Comparison of ENCODE assay signal across 14 mouse cellular contexts in genomic region chr5:64079462-64079817, GRCm38 (mm10). TPM values are rescaled to one million over a fixed set of nuclear protein-coding genes. Genes with fewer than 3 reads are reported as not detected.
DNase-seq lines count a peak whose midpoint lies in the region; ATAC-seq and TF ChIP-seq lines count a peak whose summit lies in the region.
"Had no signal": no experiment of that assay in that cellular context is flagged by ENCODE, and none has a peak within 500 bp of the region (broad histone marks: within the 10 kb centered on the region; RNA-seq: fewer than 3 reads in every experiment).

No protein-coding gene starts in this region.

- H3K27me3 ChIP-seq in forebrain, embryonic 15.5 days, result no peaks in the 10 kb centered on the region
- no peaks in the 10 kb centered on the region for H3K27me3 ChIP-seq in forebrain, embryonic 12.5 days
- H3K27me3 ChIP-seq in limb, embryonic 14.5 days (ENCODE audit: control insufficient read depth, insufficient read depth, low read length), result no peaks in the 10 kb centered on the region
- H3K27me3 ChIP-seq in limb, embryonic 10.5 days (ENCODE audit: low read depth, poor library complexity, severe bottlenecking), result no peaks in the 10 kb centered on the region
- no peaks in the 10 kb centered on the region for H3K27me3 ChIP-seq in forebrain, embryonic 16.5 days (replicated peaks; ENCODE audit: control insufficient read depth, insufficient read depth, low read length)
- no peaks in the 10 kb centered on the region for H3K27me3 ChIP-seq in stomach, embryonic 16.5 days (ENCODE audit: control insufficient read depth, insufficient read depth, low read length)

- H3K4me2 ChIP-seq in forebrain, embryonic 15.5 days (replicated peaks), result no peak overlapping the region
- H3K4me2 ChIP-seq in forebrain, embryonic 12.5 days, result no peak overlapping the region
- H3K4me2 ChIP-seq in limb, embryonic 14.5 days (replicated peaks; ENCODE audit: low read depth, low read length, severe bottlenecking), result no peak overlapping the region
- no peak overlapping the region for H3K4me2 ChIP-seq in forebrain, embryonic 16.5 days (ENCODE audit: low read length)
- no peak overlapping the region for H3K4me2 ChIP-seq in stomach, embryonic 16.5 days (ENCODE audit: low read depth, low read length)
- H3K4me2 ChIP-seq: midbrain, embryonic 11.5 days had no signal

- H3K9ac ChIP-seq in forebrain, embryonic 15.5 days (replicated peaks), result no peak overlapping the region
- H3K9ac ChIP-seq in forebrain, embryonic 12.5 days, result no peak overlapping the region
- H3K9ac ChIP-seq in limb, embryonic 14.5 days (ENCODE audit: low read depth, low read length, severe bottlenecking), result no peak overlapping the region
- H3K9ac ChIP-seq in forebrain, embryonic 16.5 days (replicated peaks; ENCODE audit: low read depth, low read length), result no peak overlapping the region
- H3K9ac ChIP-seq in stomach, embryonic 16.5 days (ENCODE audit: low read length), result no peak overlapping the region

- peaks cover 6% of the 10 kb centered on the region; the same call in 1 of the 2 replicates for H3K4me1 ChIP-seq in forebrain, embryonic 15.5 days
- 0 out of 2 replicates have a peak, but pooled peaks cover 5% of the 10 kb centered on the region for H3K4me1 ChIP-seq in forebrain, embryonic 12.5 days
- H3K4me1 ChIP-seq in limb, embryonic 14.5 days (ENCODE audit: control insufficient read depth, insufficient read depth, low read length), result no peaks in the 10 kb centered on the region
- H3K4me1 ChIP-seq in limb, embryonic 10.5 days, result peaks cover 13% of the 10 kb centered on the region
- H3K4me1 ChIP-seq in forebrain, embryonic 16.5 days (replicated peaks; ENCODE audit: control insufficient read depth, insufficient read depth, low read length), result peaks cover 9% of the 10 kb centered on the region
- no peaks in the 10 kb centered on the region for H3K4me1 ChIP-seq in stomach, embryonic 16.5 days (ENCODE audit: control insufficient read depth, insufficient read depth, low read length)

- H3K27ac ChIP-seq in forebrain, embryonic 15.5 days (replicated peaks), result 0 out of 2 replicates have a peak overlapping the region, but pooled peaks have one; percentile 5
- no peak overlapping the region for H3K27ac ChIP-seq in forebrain, embryonic 12.5 days
- peak overlapping the region; percentile 43; the same call in 1 of the 2 replicates for H3K27ac ChIP-seq in limb, embryonic 14.5 days (replicated peaks; ENCODE audit: low read depth, low read length)
- H3K27ac ChIP-seq in limb, embryonic 10.5 days, result no peak overlapping the region
- H3K27ac ChIP-seq in forebrain, embryonic 16.5 days (ENCODE audit: low read length), result peak overlapping the region; percentile 23; the same call in 1 of the 2 replicates
- H3K27ac ChIP-seq in stomach, embryonic 16.5 days (ENCODE audit: low read length), result peak overlapping the region; percentile 17

- ATAC-seq in forebrain, embryonic 15.5 days (replicated peaks), result peak; percentile 32; the same call in 1 of the 2 replicates
- ATAC-seq in forebrain, embryonic 12.5 days (ENCODE audit: low FRiP score), result no peak
- peak; percentile 23; the same call in 1 of the 2 replicates for ATAC-seq in limb, embryonic 14.5 days (ENCODE audit: low FRiP score, low read depth)
- ATAC-seq in forebrain, embryonic 16.5 days, result peak; percentile 23; the same call in 1 of the 2 replicates
- ATAC-seq in stomach, embryonic 16.5 days (ENCODE audit: insufficient read depth, low FRiP score), result 0 out of 2 replicates have a peak, but pooled peaks have one; percentile 2

- no peak for DNase-seq in limb, embryonic 14.5 days (ENCODE audit: low spot score)
- DNase-seq in limb, embryonic 10.5 days (ENCODE audit: low spot score), result no peak
- DNase-seq in layer of hippocampus, postnatal 36 days, result no peak
- no peak for DNase-seq in frontal cortex, postnatal 25 days (ENCODE audit: low spot score in 2 of 2)
- DNase-seq: cerebellum, postnatal 25 days; gastrocnemius, postnatal 10 days; heart, postnatal 36 days; kidney, adult 11 months had no signal

- H3K9me3 ChIP-seq in forebrain, embryonic 15.5 days, result no peaks in the 10 kb centered on the region
- H3K9me3 ChIP-seq in forebrain, embryonic 12.5 days, result no peaks in the 10 kb centered on the region
- H3K9me3 ChIP-seq in limb, embryonic 14.5 days (ENCODE audit: control insufficient read depth, low read length), result no peaks in the 10 kb centered on the region
- H3K9me3 ChIP-seq in limb, embryonic 10.5 days (replicated peaks), result no peaks in the 10 kb centered on the region
- no peaks in the 10 kb centered on the region for H3K9me3 ChIP-seq in forebrain, embryonic 16.5 days (ENCODE audit: control insufficient read depth, low read length)
- H3K9me3 ChIP-seq in stomach, embryonic 16.5 days (replicated peaks; ENCODE audit: control insufficient read depth, low read length), result no peaks in the 10 kb centered on the region

- no peak overlapping the region for H3K4me3 ChIP-seq in forebrain, embryonic 15.5 days
- H3K4me3 ChIP-seq in forebrain, embryonic 12.5 days (replicated peaks), result no peak overlapping the region
- no peak overlapping the region for H3K4me3 ChIP-seq in limb, embryonic 14.5 days (replicated peaks; ENCODE audit: low read length)
- no peak overlapping the region for H3K4me3 ChIP-seq in limb, embryonic 10.5 days
- no peak overlapping the region for H3K4me3 ChIP-seq in forebrain, embryonic 16.5 days (replicated peaks; ENCODE audit: low read length)
- no peak overlapping the region for H3K4me3 ChIP-seq in stomach, embryonic 16.5 days (replicated peaks; ENCODE audit: low read length)
- H3K4me3 ChIP-seq: erythroblast, embryonic 14.5 days had no signal

- TF ChIP-seq POLR2A in limb, embryonic 14.5 days (IDR thresholded peaks at IDR 0.05; ENCODE audit: borderline replicate concordance, extremely low read depth, insufficient read depth, insufficient read length), result no peak

- 61% methylated on average over 4 of the region's 4 CpGs for WGBS in forebrain, embryonic 15.5 days
- 83% methylated on average over 4 of the region's 4 CpGs for WGBS in forebrain, embryonic 12.5 days
- WGBS in limb, embryonic 14.5 days, result 58% methylated on average over 4 of the region's 4 CpGs
- 85% methylated on average over 4 of the region's 4 CpGs for WGBS in limb, embryonic 10.5 days
- WGBS in forebrain, embryonic 16.5 days, result 50% methylated on average over 4 of the region's 4 CpGs
- WGBS in stomach, embryonic 16.5 days, result 63% methylated on average over 4 of the region's 4 CpGs

- H3K36me3 ChIP-seq in forebrain, embryonic 15.5 days, result no peaks in the 10 kb centered on the region
- no peaks in the 10 kb centered on the region for H3K36me3 ChIP-seq in forebrain, embryonic 12.5 days (replicated peaks)
- no peaks in the 10 kb centered on the region for H3K36me3 ChIP-seq in limb, embryonic 14.5 days (ENCODE audit: control insufficient read depth, insufficient read depth, low read length)
- no peaks in the 10 kb centered on the region for H3K36me3 ChIP-seq in limb, embryonic 10.5 days
- H3K36me3 ChIP-seq in forebrain, embryonic 16.5 days (ENCODE audit: control insufficient read depth, insufficient read depth), result no peaks in the 10 kb centered on the region
- no peaks in the 10 kb centered on the region for H3K36me3 ChIP-seq in stomach, embryonic 16.5 days (ENCODE audit: control insufficient read depth, insufficient read depth, low read length)

RNA-seq across cellular contexts. Expression of gene Pgm2, which starts 13.3 kb away (rescaled TPM):
- 27.7 and 28.4 TPM in 2 replicates for polyA plus RNA-seq in forebrain, embryonic 15.5 days (2015; fragmentation: Nextera tagmentation; extraction: Ambion mirVana)
- 30.7 and 31.5 TPM in 2 replicates for polyA plus RNA-seq in forebrain, embryonic 12.5 days (2016; fragmentation: Nextera tagmentation; extraction: Ambion mirVana)
- polyA plus RNA-seq in limb, embryonic 14.5 days (2012; rRNA removed), result 25.7 and 26.5 TPM in 2 replicates
- 26.4 and 27.7 TPM in 2 replicates for polyA plus RNA-seq in limb, embryonic 14.5 days (2014; fragmentation: Nextera tagmentation; extraction: Ambion mirVana)
- 22.5 and 26.8 TPM in 2 replicates for polyA plus RNA-seq in limb, embryonic 10.5 days (2016; fragmentation: Nextera tagmentation; extraction: Ambion mirVana)
- polyA plus RNA-seq in forebrain, embryonic 16.5 days (2015; fragmentation: Nextera tagmentation; extraction: Ambion mirVana), result 23.6 and 29.2 TPM in 2 replicates
- 39.0 and 39.9 TPM in 2 replicates for polyA plus RNA-seq in stomach, embryonic 16.5 days (2015; fragmentation: Nextera tagmentation; extraction: Ambion mirVana)
- total RNA-seq in layer of hippocampus, postnatal 36 days (2021), result 10 to 100 TPM in 1 of 2 experiments, 1 to 10 TPM in 1; 8.3 to 10.0 TPM

Comparison
In these comparisons a context has a peak if more than half of its experiments do, and no peak if none do; other contexts are left out.
1. H3K27ac ChIP-seq: peak in forebrain, embryonic 15.5 days (single experiment), limb, embryonic 14.5 days (single experiment), forebrain, embryonic 16.5 days (single experiment) and stomach, embryonic 16.5 days (single experiment); none in forebrain, embryonic 12.5 days (single experiment) and limb, embryonic 10.5 days (single experiment).